Mouse (Mus musculus) MEL (cell line): ENCODE measurements around the gene Car4.

Source experiments
- CHD2 ChIP-seq: IDR thresholded peaks from 2 replicates; pipeline ENCODE4 v1.6.1; 2011; ENCODE audit warnings: low read length, improper control_type of control experiment
- CTCF ChIP-seq, 3 experiments: IDR thresholded peaks in 2 of 3; conservative IDR thresholded peaks in 1 of 3; 2 replicates each; pipeline ENCODE4 v1.5.1; 2011 to 2012; ENCODE audit warnings: low read length in 3 of 3, low read depth in 2 of 3, mild to moderate bottlenecking in 2 of 3, improper control_type of control experiment in 1 of 3, inconsistent platforms in 1 of 3, mixed read lengths in 1 of 3, moderate library complexity in 1 of 3; ENCODE audit not compliant: control insufficient read depth in 1 of 3, insufficient read depth in 1 of 3, poor library complexity in 1 of 3, severe bottlenecking in 1 of 3
- GABPA ChIP-seq: IDR thresholded peaks from 2 replicates; pipeline ENCODE4 v1.6.1; 2012; ENCODE audit warnings: low read depth, mild to moderate bottlenecking, inconsistent platforms, low read length, improper control_type of control experiment, moderate library complexity
- JUND ChIP-seq: IDR thresholded peaks from 2 replicates; pipeline ENCODE4 v1.6.1; 2011; ENCODE audit warnings: low read depth, mild to moderate bottlenecking, improper control_type of control experiment, low read length
- MEF2A ChIP-seq: IDR thresholded peaks from 2 replicates; pipeline ENCODE4 v1.6.1; 2014; ENCODE audit warnings: low read depth, mild to moderate bottlenecking, inconsistent platforms, low read length, improper control_type of control experiment; ENCODE audit not compliant: poor library complexity, insufficient replicate concordance, severe bottlenecking; ENCODE audit errors: extremely low read depth
- NRF1 ChIP-seq: IDR thresholded peaks from 2 replicates; pipeline ENCODE4 v1.6.1; 2014; ENCODE audit warnings: low read depth, mild to moderate bottlenecking, inconsistent platforms, low read length, improper control_type of control experiment, moderate library complexity; ENCODE audit not compliant: poor library complexity, insufficient read depth, severe bottlenecking
- POLR2AphosphoS5 ChIP-seq: IDR thresholded peaks from 2 replicates; pipeline ENCODE4 v1.6.1; 2012; ENCODE audit warnings: low read depth, borderline replicate concordance, mild to moderate bottlenecking, inconsistent platforms, low read length, moderate library complexity, mixed read lengths
- ZC3H11A ChIP-seq: IDR thresholded peaks from 2 replicates; pipeline ENCODE4 v1.6.1; 2012; ENCODE audit warnings: low read depth, mild to moderate bottlenecking, inconsistent platforms, low read length, improper control_type of control experiment
- ZNF384 ChIP-seq: IDR thresholded peaks from 2 replicates; pipeline ENCODE4 v1.6.1; 2012; ENCODE audit warnings: low read depth, mild to moderate bottlenecking, inconsistent platforms, low read length, improper control_type of control experiment

GRCm38 (mm10) chr11:84959181-84959580 lies 1.6 kb downstream of the Car4 start:
- TF ChIP-seq JUND (no peak), CTCF (IDR thresholded peaks at IDR 0.05 in 2 of 3, conservative IDR thresholded peaks at IDR 0.05 in 1 of 3; ENCODE audit: control insufficient read depth in 1 of 3, insufficient read depth in 1 of 3, low read depth in 2 of 3, low read length in 3 of 3, poor library complexity in 1 of 3, severe bottlenecking in 1 of 3) (no peak), ZC3H11A (no peak), ZNF384 (no peak), NRF1 (no peak), GABPA (no peak), POLR2AphosphoS5 (no peak), MEF2A (no peak), CHD2 (no peak)
